Mouse (Mus musculus): ENCODE results near the gene Dock8.

Dock8 gene

DNA sequence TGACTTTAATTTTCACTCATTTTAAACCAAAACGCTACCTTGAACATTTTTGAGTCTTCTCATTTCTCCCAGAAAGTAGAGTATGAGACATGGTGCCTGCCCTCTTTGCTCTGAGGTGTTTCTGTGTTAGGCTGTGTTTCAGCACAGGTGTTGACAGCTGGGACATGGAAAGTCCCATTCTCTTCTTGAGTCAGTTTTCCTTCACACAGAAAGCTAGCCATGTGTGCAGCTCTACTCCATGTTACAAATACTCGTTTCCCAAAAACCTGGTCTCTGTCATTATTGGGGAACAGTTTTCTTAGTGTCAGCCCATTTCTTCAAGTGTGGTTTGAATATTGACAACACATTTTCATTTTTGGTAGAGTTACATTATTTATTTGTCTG, 63.5 kb downstream of the Dock8 start:
- no peak for DNase-seq

DNA sequence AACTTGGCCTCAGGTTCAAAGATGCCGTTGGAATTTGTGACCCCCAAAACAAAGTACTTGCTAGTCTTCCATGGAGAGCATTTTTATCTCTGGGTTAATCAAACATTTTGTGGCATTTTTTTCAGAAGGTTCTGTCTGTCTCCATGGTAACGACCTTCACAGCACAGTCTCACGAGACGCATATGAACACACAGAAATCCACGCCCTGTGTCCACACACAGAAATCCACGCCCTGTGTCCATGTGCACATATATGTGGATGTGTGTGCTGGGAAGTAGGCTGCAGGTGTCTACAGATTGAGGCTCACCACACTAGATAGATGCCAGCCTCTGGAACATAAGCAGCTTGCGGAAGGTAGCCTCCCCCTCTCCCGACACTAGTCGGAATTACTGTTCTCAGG, 66.9 kb downstream of the Dock8 start:
- no peak for DNase-seq

DNA sequence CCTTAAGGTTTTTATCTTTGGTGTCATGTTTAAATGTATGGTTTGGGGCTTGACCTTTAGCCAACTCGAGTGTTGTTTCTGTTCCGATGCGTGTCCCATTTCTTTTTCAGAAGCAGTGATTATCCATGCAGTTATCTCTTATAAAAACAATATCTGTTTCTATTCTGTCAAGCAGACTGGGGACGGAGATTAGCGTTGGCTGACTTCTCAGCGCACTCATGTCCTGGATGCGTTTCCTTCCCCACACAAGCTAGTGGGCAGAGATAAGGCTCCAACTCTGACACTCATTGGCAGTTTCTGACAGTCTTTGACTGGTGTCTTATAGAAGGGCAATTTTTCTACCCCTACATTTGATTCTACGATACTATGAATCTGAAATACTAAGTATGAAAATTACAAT, 69.2 kb downstream of the Dock8 start:
- DNase-seq, result no peak

DNA sequence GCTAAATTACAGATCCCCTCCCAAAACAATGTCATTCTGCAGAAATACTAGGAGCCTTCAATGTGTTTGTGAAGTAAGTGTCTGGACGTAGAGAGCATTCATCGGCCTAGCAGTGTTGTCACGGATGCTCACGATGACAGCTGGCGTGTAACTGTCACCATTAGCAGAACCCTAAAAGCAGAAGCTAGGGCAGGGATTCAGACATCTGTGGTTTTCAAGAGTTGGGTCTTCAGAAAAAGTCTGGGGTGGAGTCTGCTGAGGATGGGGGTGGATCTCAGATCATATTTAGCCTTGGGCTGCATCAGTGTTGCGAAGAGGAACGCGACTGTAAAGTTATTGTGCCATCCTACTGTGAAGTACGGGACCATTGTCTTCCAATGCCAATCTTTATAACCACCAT, 73.2 kb downstream of the Dock8 start:
- DNase-seq, result no peak

DNA sequence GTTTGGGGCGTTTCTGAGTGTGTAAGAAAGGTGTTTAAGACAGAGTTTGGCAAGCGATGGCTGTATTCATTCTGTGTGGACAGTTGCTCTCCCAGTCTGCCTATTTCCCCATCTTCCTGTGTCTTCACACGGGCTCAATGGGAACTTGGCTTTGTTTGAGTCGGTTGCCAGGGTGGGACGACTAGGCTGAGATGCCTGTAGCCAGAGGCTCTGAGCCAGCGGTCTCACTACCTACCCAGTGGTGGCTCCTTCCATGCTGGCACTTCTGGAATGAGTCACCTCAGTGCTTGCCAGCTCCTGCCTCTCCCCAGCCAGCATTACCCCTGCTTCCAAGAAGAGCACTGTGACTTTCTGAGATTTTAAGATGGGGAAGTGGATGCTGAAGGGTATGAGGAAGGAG, 75.4 kb downstream of the Dock8 start:
- DNase-seq, result no peak

DNA sequence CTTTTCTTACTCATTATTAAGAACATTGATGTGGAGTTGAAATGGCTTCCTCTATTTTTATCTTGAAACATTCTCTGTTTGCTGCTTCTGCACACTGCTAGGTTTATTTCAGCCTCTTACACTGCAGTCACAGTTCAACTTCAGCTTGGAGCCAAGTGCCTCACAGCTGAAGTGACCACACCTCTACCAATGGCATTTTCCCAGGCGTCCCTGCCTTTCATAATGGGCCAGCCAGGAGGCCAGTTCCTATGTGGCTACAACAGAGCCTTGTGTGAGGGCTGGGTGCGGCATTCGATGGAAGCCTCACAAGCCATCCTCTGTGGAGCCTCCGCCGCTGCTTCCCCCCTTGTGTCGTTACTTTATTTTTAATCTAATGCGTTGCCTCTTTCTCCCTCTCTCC, 78.3 kb downstream of the Dock8 start:
- no peak for DNase-seq

DNA sequence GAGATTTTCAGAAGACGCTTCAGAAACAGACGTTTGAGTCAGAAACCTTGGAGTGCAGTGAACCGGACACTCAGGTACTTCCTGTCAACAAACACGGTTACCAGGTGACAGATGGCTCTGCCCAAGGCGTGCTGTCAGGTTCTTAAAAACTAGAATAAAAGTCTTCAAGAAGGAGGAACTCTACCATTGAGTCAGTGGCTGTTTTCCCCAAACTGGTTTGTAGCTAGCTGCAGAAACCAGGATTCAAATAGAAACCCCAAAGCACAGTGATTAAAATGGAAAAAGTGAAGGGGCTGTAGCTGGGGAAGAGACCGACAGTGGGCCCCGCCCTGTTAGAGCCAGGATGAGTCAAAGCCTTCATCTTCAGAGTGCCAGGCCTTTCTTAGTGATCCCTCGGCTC, 78.8 kb downstream of the Dock8 start:
- no peak for DNase-seq

DNA sequence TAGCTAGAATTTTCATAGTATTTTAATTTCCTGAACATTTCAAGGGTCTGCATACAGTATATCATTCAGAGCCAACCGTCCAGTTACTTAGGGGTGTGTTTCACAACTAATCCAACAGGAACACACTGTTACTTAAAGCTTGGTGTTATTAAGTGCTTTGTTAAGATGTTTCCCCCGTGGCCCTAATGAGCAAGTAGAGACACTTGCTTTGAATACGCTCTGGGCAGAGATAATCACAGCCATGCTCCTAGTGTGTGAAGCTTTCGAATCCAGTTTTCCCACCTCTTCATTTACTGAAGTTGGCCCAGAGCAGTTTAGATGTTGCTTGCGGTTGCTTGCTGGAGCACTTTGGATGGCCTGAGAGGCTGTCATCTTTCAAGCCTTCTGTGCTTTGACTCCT, 80.8 kb downstream of the Dock8 start:
- DNase-seq, result no peak

DNA sequence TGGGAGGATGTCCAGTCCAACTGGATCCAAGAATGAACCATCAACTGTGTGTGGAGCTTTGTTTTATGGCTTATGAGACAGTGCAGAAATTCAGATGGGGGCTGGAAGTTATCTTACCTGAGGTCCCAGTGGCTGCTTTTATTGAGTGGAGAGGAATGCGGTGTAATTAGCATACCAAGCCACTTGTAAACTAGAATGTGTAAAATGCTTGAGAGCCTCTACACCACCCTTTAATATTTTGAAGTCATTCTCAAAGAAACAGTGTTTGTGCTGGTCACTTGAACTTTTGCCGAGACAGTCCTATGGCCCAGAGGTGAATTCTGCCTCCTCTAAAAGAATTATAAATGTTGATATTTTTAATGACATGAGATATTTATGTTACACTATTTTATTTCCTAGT, 83.5 kb downstream of the Dock8 start:
- no peak for DNase-seq

DNA sequence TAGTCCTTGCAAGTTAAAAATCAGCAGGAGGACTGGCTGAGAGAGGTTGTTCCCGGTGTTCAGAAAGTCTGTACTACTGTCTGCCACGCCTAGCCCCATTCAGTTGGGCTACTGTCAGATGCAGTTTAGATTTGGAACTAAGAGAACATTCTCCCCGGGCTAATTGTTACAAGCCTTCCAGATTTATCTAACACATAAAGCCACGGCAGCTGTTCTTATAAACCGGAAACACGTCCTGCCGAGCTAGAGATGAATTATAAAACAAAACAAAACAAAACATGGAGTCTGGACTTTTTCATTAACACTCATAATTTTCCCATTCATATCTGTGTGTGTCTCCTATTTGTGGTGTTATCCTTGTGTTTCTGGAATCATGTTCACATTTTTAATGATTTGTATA, 87.8 kb downstream of the Dock8 start:
- DNase-seq, result no peak

DNA sequence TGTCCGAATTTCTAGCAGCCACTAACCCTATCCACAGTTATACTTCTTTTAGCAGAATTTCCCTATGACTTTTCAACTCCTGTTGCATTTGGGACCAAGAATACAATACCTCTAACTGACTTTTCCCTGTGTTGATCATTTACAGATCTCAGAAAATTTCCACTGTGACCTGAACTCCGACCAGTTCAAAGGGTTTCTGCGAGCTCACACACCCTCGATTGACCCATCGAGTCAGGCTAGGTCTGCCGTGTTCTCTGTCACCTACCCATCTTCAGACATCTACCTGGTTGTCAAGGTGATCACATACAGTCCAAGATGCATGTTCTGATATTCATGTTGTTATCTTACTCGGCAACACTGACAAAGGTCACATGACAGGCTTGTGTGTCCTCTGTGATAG, 90.4 kb downstream of the Dock8 start:
- DNase-seq, result no peak

DNA sequence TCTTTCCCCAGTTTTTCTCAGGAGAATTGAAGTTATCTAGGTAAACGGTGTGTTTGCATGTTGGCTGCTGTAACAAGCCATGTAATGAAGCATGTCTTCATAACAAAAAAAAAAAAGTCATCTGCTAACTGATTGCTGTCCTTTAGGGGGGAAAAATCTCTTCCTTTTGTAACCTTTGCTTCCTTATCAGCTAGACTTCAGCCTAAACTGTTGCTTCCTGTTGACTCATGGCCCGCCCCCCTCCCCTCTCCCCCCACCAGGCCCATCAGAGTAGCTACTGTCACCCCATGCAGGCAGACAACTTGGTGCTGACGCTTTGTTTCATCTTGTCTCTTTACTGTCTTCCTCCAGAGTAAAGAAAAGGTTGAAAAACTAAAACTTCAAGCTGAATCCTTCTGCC, 95.8 kb downstream of the Dock8 start:
- peak; percentile 16 for DNase-seq

DNA sequence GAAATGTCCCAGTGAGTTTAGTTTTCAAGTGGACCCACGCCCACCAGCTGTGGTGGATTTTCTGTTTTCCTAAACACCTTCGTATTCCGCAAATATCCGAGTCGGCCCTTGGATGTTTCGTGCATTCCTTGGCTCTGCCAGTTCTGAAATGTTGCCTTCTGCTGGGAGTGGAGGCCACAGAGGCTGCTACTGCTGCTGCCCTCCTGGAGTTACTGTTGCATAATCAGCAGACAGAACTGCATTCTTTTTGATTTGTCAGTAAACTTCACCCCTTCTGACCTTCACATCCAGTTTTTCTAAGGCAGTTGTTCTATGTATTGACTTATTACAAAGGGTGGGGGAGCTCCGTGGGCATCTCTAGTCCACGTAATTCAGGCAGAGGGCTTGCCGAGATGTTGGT, 97.0 kb downstream of the Dock8 start:
- DNase-seq, result no peak

DNA sequence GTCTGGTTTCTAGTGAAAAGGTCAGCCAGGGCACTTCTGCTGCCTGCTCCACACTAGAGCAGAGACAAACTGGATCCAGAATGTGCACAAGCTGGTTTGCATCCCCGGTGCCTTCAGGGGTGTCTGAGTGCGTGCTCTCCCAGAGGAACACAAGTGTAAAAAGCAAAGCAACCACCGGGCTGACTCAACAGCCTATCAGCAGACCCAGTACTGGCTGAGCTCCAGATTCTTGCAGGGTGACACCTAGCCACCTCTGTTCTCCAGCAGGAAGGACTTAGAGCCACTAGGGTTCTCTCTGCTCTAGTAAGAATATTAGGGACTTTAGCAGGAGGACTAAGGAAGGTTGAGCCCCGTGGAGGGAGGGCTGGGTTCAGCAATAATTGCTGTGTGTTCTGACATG, 97.7 kb downstream of the Dock8 start:
- no peak for DNase-seq

DNA sequence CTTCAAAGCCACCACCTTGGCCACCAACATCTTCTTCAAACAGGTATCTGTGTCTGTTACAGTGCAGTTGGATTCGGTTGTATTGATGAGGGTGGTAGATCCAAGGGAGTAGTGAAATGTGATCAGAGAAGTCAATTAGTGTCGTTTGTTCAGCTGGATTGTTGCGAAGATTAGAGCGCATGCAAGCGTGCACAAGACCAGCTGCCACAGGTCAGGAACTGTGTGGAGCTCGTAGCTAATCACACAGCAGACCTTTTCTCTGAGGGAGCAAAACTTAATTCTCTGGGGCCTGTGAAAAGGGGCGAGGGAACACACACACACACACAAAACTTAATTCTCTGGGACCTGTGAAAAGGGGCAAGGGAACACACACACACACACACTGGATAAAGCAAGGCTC, 98.2 kb downstream of the Dock8 start:
- DNase-seq, result no peak

DNA sequence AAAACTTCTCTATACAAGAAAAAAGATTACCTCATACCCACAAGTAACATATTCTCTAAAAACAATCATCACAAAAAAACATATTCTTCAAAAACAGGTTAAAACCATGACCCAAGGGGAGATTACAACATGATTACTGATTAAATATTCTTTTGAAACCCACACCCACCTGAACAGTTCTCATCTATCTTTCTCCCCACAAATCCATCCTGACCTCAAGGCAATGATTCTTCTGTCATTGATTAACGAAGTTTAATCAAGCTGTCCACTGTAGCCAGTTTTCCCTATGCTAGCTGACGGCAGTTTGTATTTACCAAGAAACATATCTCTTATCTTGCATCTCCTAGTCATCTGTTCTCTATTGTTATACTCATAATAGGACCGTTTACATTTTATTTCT, 98.6 kb downstream of the Dock8 start:
- no peak for DNase-seq

DNA sequence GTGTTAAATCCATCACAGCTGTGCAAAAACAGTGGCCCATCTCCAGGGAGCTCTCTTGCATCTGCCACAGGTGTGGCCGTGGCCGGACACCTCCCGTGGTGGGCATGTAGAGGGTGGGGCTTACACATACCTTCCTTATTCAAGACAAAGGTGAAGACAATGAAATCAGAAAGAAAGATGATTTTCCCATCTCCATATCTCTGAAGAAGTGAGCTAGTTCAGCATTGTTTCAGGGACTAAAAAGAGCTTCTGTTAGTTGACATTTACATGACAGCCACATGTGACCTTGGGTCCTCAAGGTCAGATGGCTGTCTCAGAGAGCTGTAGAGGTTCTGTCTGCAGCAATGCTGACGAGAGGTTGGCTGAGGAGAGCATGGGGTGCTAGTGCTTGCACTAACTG, 99.6 kb downstream of the Dock8 start:
- DNase-seq, result no peak

DNA sequence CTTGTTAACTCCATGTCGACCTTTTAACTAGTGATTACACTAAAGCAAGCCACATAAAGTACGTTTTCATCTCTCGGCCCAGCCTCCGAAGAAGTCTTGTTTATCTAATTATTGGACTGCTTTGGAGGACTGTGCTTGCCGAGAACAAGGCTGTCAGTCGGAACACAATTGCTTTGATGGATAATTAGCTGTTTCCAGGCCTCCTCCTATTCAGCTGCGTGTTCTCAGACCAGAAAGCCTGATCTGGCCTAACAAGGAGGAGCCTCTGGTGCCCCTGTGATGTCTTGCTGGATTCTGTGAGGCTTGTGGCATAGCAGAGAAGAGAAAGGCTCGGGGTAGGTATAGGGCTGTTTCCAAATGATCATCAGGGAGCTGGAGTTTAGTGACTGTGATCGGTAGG, 106.3 kb downstream of the Dock8 start:
- DNase-seq, result no peak

DNA sequence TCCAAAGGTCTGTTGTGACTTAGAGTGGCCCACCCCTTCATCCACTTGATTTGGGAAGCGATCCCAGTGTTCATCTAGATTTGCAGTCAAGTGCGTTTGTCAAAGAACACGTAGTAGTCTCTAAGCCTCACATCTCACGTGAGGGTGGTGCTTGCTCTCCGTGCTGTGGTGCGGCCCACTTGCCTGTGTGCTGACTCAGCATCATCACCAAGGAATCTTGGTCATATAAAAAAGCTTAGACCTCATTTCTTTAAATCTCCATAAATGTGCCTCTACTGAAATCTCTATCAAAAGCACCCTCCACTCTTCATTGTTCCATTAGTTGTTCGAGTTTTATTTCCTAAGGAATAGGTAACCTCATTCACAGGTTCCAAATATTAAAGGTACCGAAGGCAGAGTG, 107.0 kb downstream of the Dock8 start:
- no peak for DNase-seq

DNA sequence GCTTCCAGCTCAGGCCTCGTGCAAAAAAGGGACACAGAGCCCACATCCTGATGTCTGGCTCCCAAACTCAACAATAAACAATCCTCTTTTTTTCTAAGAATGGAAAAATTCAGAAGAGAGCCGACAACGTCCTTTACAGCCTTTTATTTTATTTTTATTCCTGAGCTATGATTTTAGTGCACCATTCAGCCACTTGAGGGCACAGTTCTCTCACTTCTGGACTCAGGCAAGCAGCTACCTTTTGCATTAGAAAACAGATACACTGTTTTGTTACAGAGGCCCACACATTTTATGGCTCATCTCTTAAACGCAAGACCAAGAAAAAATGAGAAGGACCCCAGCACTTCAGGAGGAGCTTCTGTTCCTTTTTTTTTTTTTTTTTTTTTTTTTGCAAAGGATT, 108.1 kb downstream of the Dock8 start:
- no peak for DNase-seq

DNA sequence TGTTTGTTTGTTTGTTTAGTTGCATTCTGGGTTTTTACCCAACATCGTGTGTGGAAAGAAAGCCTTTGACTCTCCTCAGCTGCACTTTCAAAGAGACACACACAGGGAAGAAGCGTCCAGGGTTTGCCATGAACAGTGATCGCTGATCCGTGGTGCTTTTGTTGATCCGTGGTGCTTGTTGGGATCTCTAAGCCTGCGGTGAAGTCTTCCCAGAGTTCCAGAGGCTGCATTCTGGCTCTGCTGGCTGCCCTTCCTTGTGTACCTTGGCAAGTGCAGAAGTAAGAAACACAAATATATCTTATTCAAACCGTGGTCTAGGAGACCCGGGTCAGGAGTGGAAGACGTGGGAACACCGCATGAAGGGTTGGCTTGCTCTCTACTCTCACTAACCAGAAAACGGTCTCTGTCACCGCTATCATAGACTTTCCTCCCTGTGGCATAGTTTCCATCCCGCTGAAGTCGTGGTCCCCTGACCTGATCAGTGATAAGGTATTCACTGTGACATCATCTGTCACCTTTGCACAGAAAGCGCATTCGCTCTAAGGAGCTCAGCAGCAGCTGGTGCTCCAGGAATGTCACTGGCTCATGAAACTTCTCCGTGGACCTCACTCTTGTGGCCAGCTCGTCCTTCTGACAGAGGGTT, 112.4 kb downstream of the Dock8 start:
- DNase-seq, result no peak

DNA sequence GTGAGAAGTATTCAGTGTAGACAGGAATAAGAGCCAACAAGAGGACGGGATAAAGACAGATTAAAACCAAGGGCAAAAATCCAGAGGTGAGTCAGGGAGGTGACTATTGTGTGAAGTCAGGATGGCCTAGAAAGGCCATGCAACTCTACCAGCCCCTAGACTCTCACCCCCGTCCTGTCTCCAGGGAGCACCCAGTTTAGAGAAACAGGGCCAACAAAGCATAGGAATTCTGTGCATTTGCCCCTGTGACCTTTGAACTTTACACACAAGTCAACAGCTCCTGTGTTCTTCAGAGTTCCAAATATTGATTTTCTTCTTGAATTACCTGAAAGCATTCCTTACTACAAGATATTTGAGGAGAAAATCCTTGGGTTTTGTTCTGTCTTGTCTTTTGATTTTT, 117.6 kb downstream of the Dock8 start:
- no peak for DNase-seq

DNA sequence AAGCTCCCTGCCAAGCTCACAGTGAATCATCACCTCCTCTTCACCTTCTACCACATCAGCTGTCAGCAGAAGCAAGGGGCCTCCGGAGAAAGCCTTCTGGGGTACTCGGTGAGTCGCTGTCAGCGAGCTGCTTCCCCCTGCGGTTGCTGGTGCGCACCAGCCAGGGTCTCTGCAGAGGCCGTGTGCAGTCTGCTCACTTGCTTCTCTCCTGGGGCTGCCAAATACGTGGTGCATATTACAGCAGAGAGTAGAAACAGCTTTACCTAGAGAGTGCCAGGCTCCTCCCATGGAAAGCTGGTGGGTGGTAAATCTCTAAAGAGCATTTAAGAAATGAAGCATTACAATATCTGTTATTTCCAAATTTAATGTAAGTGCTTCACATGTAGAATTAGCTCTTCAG, 123.1 kb downstream of the Dock8 start:
- DNase-seq, result no peak

DNA sequence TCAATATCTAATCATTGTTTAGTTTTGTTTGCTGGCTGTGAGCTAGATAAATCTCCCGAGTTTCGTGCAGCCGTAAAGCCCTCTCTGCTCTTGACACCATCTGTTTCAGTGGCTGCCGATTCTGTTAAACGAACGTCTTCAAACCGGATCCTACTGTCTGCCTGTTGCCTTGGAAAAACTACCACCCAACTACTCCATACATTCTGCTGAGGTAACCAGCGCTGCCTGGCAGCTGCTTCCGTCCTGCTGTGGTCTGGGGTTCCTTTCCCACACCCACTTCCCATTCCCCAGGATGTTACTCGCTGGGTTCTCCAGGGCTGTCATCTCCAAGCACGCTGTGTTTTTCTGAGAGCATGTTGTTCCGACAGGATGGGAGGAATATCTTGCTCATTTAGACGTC, 123.7 kb downstream of the Dock8 start:
- no peak for DNase-seq

DNA sequence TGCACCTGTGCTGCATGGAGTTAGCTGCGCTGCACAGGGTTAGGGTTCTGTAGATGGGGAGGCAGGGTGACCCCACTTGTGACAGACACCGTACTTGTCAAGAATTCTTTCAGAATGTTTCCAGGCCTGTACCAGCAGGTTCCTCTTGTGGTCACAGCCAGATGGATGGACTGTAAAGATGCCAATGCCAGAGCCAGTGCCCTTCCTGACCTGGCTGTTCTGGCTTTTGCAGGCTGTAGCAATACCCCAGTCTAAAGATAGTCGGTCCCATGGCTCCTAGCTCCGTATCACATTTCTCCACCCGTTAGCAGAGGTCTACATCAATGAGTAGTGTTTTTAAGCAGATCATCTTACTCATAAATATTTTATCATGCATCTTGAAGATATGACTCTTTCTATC, 124.1 kb downstream of the Dock8 start:
- no peak for DNase-seq

DNA sequence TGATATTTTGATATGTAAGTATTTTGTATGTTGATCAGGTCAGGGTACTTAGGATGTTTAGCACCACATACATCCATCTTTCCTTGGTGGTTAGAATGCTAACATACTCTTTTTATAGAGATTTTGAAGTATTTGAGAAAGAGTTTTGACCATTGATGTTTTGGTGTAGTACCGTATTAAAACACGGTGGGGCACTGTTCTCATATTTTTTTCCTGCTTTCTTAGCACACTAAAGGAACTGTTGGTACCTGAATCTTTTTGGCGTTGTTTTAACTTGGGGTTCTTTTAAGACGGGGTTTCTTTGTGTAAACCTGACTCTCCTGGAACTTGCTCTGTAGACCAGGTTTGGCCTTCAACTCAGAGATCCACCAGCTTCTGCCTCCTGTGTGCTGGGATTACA, 133.0 kb downstream of the Dock8 start:
- DNase-seq, result no peak
